Mouse (Mus musculus): ENCODE data around the gene Mapk8ip1.

GRCm38 (mm10) chr2:92400682-92401081 is 381 bp downstream of the Mapk8ip1 start:
- no peak for TF ChIP-seq CTCF (IDR thresholded peaks at IDR 0.05; ENCODE audit: low read depth, low read length)
- no peak for TF ChIP-seq GATA1 (IDR thresholded peaks at IDR 0.05; ENCODE audit: borderline replicate concordance, low read length)
- TF ChIP-seq POLR2AphosphoS5 (IDR thresholded peaks at IDR 0.05; ENCODE audit: insufficient replicate concordance, low read depth, low read length), result no peak
- no peak for TF ChIP-seq GATA2 (IDR thresholded peaks at IDR 0.05; ENCODE audit: borderline replicate concordance, low read depth, low read length)
- no peak for TF ChIP-seq TAL1 (conservative IDR thresholded peaks at IDR 0.05; ENCODE audit: low read depth, low read length)
